Mouse (Mus musculus) Patski (cell line): ENCODE measurements at regions not wholly inside any gene's neighbourhood (a gene's known extent, or its start where the extent isn't known, plus 50 kb on each side); places are given as distances from the start of the nearest gene placed in this dataset.

Experiments used
- ATAC-seq: fragments of 100-300 bp; one replicate; pipeline ENCODE4 v1.8.0; 2021
- CTCF ChIA-PET: fragments of 350-600 bp; sonication (Branson Sonifier 250); formaldehyde crosslinking; loops from one replicate; lab custom pipeline; 2022; ENCODE audit warnings: inconsistent platforms; lab: Charles Lee
- POLR2A ChIA-PET: fragments of 350-600 bp; sonication (Branson Sonifier 250); formaldehyde crosslinking; loops from one replicate; lab custom pipeline; 2022; ENCODE audit warnings: antibody characterized with exemption, inconsistent platforms; lab: Charles Lee
- DNase-seq: peaks from one replicate; pipeline ENCODE4 v3.0.0-alpha.2; 2011; ENCODE audit warnings: low read depth, low spot score
- H3K27me3 ChIP-seq: fragments of 371-371 bp; one replicate; pipeline ENCODE4 v1.5.1; 2021
- CTCF ChIP-seq: fragments of 100-300 bp; IDR thresholded peaks from one replicate; pipeline ENCODE4 v1.5.1; 2021
- in situ Hi-C: fragments of 300-500 bp; cut with MboI; formaldehyde crosslinking; loops from 3 replicates; pipeline ENCODE4 v1.11.1; 2018; ENCODE audit warnings: low pct_unique_long_range_greater_than_20kb, mixed read lengths

GRCm38 (mm10) chr16:93446206-93446605, 157.7 kb downstream of the Setd4 start:
- no peaks in the 10 kb centered on the region for H3K27me3 ChIP-seq

DNA sequence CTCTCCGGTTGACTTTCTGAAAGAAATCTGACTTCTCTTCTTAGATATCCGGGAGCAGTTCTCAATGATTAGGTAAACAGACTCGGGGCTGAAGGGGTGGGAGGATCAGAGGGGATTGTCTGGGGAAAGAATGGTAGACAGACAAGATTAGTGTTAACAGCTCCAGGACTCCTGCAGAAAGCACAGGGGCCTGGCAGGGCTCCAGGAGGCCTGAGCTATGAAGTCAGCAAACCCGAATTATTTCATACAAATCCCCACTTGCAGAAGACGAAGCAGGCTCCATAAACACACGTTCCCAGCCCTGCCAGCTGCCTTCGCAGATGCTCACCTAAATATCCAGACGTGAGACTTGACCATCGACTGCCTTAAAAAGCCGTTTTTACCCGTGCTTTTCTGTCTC, 161.0 kb downstream of the Setd4 start:
- POLR2A ChIA-PET: no interaction called here
- DNase-seq (no peak), ATAC-seq (no peak)
- H3K27me3 ChIP-seq: peaks cover 6% of the 10 kb centered on the region
- in situ Hi-C loops: no loop called here
- CTCF ChIA-PET: interaction anchor here (1.1 kb wide), 1 partner anchor 11 kb away, joined by 3 read pairs; no protein-coding TSS in a partner anchor
- TF ChIP-seq CTCF: no peak

More at GRCm38 (mm10) chr16:93446206-93446605, 157.7 kb downstream of the Setd4 start:
- ChIA-PET POLR2A (no interaction called here), CTCF (interaction anchor here (1.0 to 2.7 kb wide), 2 partner anchors 8 to 84 kb away, joined by 3 to 10 read pairs; no protein-coding TSS in a partner anchor)
- no peak for TF ChIP-seq CTCF
- DNase-seq (no peak), ATAC-seq (no peak)
- in situ Hi-C loops: no loop called here

- in situ Hi-C loops: no loop called here
- no peak for TF ChIP-seq CTCF
- ChIA-PET POLR2A (no interaction called here), CTCF (no interaction called here)
- H3K27me3 ChIP-seq: peaks cover 6% of the 10 kb centered on the region
- ATAC-seq (no peak), DNase-seq (no peak)
These were observed 166.0 kb downstream of the Setd4 start for GRCm38 (mm10) chr16:93437608-93438425.

- ATAC-seq: no peak
- DNase-seq: no peak
- in situ Hi-C loops: no loop called here
- no peak for TF ChIP-seq CTCF
- ChIA-PET POLR2A (no interaction called here), CTCF (no interaction called here)
- peaks cover 6% of the 10 kb centered on the region for H3K27me3 ChIP-seq
These were observed 167.1 kb downstream of the Setd4 start for GRCm38 (mm10) chr16:93436732-93437131.

- DNase-seq: peak; percentile 81
- POLR2A ChIA-PET: no interaction called here
- no peak for TF ChIP-seq CTCF
- no peaks in the 10 kb centered on the region for H3K27me3 ChIP-seq
- in situ Hi-C loops: no loop called here
- ATAC-seq: peak; percentile 31
- CTCF ChIA-PET: interaction anchor here (1.6 kb wide), 1 partner anchor 8 kb away, joined by 3 read pairs; no protein-coding TSS in a partner anchor
These were observed 172.5 kb downstream of the Setd4 start for GRCm38 (mm10) chr16:93431316-93431715.

DNA sequence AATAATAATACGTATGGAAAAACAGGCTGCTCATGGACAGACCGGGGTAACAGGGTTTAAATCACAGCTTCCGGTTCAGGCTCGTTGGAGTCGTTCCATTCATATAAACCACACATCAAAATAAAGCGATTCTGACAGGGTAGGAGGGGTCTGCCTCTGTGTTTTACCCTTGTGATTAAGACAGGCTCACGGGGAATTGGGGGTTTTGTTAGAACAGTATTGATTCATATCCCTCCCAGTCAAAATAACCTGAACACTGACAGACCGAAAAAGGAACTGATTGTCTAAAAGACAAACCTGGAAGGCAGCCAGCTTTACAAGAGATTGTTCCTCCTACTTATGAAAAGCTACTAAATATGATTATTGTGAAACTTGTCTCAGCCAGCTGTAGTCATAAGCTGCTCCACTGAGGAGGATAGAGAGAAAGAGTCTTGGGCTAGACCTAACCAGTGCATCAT, 174.5 kb downstream of the Setd4 start:
- ATAC-seq (no peak), DNase-seq (no peak)
- no peak for TF ChIP-seq CTCF
- CTCF ChIA-PET: no interaction called here
- H3K27me3 ChIP-seq: no peaks in the 10 kb centered on the region
- in situ Hi-C loops: no loop called here
- POLR2A ChIA-PET: no interaction called here

GRCm38 (mm10) chr16:93427264-93427663, 176.6 kb downstream of the Setd4 start:
- H3K27me3 ChIP-seq: no peaks in the 10 kb centered on the region
- in situ Hi-C loops: no loop called here
- ChIA-PET CTCF (no interaction called here), POLR2A (no interaction called here)
- ATAC-seq: no peak
- DNase-seq: no peak
- no peak for TF ChIP-seq CTCF

GRCm38 (mm10) chr16:93425731-93426130, 178.1 kb downstream of the Setd4 start:
- POLR2A ChIA-PET: no interaction called here
- in situ Hi-C loops: no loop called here
- DNase-seq (no peak), ATAC-seq (no peak)
- no peaks in the 10 kb centered on the region for H3K27me3 ChIP-seq
- CTCF ChIA-PET: no interaction called here
- TF ChIP-seq CTCF: no peak

DNA sequence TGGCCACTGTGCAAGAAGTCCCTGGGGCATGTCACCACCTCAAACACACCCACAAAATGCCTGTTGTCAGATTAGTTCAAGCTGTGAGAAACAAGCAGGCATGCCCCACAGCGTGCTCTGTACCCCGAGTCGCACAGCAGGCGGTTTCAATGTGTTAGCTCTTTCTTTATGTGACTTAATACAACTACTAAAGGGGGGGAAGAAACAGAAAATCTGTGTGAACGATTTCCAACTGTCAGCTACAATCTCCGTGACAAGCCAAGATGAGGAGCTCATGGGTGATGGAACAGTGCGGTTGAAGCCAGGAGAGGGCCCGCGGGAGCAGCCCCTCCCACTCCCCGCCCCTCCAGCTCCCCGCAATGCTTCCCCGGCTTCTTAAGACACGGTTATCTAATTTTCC, 180.7 kb downstream of the Setd4 start:
- CTCF ChIA-PET: interaction anchor here (0.8 kb wide), 1 partner anchor 8 kb away, joined by 3 read pairs; no protein-coding TSS in a partner anchor
- DNase-seq (no peak), ATAC-seq (no peak)
- no peak for TF ChIP-seq CTCF
- H3K27me3 ChIP-seq: no peaks in the 10 kb centered on the region
- in situ Hi-C loops: no loop called here
- POLR2A ChIA-PET: no interaction called here

DNA sequence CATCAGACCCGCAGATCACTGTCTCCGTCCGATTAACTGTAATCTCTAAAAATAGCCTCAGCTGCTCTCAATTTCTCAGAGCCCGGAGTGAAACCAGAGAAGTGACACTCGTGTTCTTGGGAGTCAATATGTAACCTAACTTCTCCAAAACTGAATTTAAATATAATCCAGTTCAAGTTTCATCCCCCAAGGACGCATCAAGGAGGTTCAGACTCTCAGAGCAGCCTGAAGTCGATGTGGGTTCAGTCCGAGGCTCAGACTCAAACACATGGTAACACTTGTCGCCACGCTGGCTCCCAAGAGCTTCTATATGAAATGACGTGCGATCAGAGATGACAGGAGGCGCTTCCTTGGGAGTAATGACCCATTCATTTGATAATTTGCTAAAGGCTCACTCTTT, 181.6 kb downstream of the Setd4 start:
- in situ Hi-C loops: no loop called here
- no peaks in the 10 kb centered on the region for H3K27me3 ChIP-seq
- ChIA-PET POLR2A (no interaction called here), CTCF (no interaction called here)
- no peak for TF ChIP-seq CTCF
- no peak for ATAC-seq
- DNase-seq: no peak

DNA sequence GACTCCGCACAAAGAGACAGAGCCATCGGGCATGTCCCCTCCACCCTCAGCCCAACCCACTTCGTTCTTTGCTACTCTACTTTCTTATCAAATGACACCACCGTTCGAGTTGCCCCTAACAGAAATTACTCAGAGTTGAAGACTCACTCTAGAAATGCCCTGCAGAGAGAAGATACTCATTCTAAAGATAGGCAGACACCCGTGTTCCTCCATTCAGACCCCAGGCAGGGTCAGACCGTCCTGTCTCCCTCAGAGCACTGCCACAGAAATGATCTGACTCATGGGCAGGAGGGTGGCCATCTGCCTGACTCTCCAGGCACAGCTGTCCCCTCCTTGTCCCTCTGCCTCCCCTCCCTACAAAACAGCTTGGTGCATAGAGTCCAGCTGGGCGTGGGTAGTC, 185.6 kb downstream of the Setd4 start:
- in situ Hi-C loops: no loop called here
- H3K27me3 ChIP-seq: no peaks in the 10 kb centered on the region
- ATAC-seq: no peak
- no peak for DNase-seq
- ChIA-PET CTCF (no interaction called here), POLR2A (no interaction called here)
- TF ChIP-seq CTCF: no peak
